Mouse (Mus musculus) fat pad, adult 2 months (tissue): ENCODE results near the gene Glmp.
"Not testable (repeated sequence)": the region's sequence is repeated elsewhere in the genome, so short reads cannot be mapped to it uniquely, and the experiment has no call there.

Experiments
- DNase-seq: peaks from one replicate; pipeline ENCODE4 v3.0.0-alpha.2; 2011; ENCODE audit warnings: low read depth, low spot score; ENCODE audit errors: extremely low read depth

Gene Glmp

GRCm38 (mm10) chr3:88324951-88325405 lies at the start of gene Glmp:
Gene Glmp, plus strand, starts transcription at chr3:88325023.
- DNase-seq: no peak

GRCm38 (mm10) chr3:88276121-88276520 lies 48.7 kb upstream of the Glmp start:
- no peak for DNase-seq

DNA sequence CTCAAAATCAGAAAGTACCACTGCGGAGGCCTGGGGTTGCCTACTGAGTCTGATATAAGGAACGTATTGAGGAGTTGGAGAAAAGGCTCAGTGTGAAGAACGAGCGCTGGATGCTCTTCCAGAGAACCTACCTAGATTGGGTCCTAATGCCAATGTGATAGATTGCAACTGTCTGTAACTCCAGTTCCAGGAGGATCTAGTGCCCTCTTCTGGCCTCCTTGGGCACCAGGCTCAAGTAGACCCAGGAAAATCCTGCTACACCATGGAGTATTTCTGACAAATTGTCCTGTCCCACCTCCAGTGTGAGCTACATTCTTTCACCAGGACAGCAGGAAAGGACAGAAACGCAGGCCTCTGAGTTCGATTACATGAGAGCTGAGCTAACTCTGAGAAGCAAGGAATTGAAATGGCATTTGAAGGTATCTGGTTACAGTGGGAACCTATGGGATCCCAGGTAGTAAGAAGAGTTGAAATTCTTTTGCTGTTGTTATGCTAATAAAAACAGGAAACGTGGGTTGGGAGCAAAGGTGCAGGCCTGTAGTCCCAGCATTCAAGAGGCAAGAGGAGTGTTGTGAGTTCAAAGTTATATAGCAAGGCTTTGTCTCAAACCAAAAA lies 48.2 kb upstream of the Glmp start:
- DNase-seq: no peak

DNA sequence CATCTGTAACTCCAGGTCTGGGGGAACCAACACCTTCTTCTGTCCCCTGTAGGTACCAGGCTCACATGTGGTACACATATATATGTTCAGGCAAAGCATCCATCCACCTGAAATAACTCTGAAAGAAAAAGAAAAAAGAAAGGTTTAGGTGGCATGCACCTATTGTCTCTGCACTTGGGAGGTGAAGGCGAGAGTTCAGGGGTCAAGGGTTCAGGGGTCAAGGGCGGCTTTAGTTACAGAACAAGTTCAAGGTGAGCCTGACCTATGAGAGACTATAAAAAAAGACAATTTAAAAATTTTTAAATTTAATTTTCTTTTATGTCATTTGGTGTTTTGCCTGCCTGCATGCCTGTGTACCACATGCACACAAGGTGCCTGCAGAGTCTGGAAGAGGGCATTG lies 44.8 kb upstream of the Glmp start:
- no peak for DNase-seq

DNA sequence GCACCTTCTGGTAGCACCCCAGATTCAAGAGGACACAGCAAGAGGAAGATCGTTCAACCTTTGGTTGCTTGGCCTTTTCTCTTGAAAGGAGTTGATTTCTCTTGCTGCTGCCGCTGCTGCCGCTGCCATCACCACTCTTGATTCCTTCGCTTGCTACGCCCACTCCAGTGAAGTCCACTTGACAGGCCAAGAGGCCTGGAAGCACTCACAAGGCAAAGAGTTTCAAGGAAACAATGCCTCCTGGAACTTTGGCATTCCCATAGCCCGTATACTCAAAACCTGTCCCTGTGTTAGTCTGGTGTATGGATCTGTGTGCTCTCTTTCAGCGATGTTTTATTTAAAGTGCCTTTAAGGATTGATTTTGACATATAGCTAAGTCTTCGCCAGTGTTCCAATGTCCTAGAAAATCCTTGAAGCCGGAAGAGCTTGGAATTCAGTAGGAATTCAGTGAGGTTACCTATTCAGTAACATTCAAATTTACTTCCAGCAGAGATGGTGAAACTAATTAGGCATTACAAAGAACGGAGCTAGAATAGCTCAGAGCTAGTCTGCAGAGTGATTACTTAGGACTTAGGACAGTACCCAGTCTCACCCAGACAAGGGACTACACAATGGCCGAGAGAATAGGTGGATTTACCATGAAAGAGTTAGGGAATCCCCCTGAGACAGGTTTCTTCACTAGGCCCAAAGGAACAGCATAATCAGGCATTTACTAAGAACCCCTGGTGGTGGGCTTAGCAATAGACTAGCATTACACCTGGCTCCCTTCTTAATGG lies 43.5 kb upstream of the Glmp start:
- DNase-seq: not testable (repeated sequence)

DNA sequence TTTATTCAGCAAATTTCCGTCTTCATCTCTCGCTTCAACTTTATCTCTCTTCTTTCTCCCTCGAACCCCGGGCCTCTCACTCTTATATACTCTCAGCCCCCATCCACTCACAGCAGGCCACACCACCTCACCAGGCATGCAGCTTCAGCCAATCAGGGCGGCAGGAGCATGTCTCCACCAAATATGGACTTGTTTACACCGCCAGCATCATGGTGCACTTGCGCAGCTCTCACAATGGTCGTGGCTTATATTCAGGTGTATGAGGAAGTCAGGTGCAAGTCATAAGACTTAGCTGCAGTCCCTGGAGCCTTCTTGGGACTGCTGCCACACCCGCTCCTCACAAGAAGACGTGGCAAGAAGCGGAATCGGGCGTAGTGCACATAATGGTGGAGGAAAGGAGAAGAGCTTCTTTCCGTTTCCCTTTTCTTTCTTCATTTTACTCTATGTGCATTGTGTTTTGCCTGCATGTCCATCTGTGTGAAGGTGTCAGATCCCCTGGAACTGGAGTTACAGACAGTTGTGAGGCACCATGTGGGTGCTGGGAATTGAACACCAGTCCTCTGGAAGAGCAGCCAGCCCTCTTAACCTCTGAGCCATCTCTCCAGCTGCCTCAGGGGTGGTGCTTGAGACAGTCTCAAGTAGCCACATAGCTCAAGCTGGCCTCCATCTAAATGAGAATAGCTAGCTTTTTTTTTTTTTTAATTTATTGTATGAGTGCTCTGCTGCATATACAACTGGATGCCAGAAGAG lies 39.8 kb upstream of the Glmp start:
- DNase-seq: not testable (repeated sequence)

DNA sequence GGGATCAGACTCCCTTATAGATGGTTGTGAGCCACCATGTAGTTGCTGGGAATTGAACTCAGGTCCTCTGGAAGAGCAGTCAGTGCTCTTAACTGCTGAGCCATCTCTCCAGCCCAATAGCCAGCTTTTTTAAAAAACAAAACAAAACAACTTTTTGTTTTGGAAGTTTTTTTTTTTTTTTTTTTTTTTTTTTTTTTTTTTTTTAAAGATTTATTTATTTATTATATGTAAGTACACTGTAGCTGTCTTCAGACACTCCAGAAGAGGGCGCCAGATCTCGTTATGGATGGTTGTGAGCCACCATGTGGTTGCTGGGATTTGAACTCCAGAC lies 39.3 kb upstream of the Glmp start:
- DNase-seq: not testable (repeated sequence)

DNA sequence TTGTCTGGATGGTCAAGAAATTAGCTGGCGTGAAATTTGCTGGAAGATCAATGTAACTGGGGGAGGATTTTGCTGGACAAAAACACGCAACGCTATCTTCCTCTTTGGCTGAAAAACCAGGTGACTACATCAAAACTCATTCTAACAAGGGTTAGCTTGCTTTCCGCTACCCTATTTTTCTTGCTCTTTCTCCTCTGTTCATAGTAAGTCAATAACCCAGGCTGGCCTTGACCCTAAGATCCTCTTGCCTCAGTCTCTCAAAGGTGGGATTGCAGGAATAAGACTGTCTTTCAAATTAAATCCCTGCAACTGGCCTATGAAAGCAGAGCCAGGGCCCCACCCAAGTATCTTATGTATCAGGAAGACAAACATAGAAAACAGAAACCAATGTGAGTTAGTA lies 37.7 kb upstream of the Glmp start, which contains the start of gene Gm38392:
Gene Gm38392 (minus strand): TSS at position 101 of the 400 bp plus-strand sequence.
- DNase-seq: no peak

DNA sequence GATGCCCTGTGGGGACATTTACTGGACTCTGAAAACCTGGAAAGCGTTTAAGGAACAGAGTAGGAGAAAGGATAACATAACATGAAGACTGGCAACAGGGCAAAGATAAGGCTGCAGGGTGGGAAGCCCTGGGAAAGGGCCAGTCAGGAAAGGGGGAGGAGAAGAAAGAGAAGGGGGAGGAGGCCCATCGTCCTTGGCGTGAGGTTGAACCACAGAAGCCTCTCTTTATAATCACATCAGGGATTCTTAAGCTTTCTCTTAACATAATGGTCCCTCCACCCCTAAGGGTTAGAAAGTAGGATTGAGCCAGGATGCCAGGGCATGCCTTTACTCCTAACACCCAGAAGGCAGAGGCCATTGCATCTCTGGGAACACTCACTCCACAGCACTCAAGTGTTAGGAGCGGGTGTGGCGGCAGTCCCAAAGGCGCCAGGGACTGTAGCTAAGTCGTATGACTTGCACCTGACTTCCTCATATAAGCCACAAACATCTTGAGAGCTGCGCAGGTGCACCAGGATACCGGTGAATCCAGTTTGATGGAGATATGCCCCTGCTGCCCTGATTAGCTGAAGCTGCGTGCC lies 36.6 kb upstream of the Glmp start:
- not testable (repeated sequence) for DNase-seq

GRCm38 (mm10) chr3:88291970-88292369 lies 32.9 kb upstream of the Glmp start:
- no peak for DNase-seq

DNA sequence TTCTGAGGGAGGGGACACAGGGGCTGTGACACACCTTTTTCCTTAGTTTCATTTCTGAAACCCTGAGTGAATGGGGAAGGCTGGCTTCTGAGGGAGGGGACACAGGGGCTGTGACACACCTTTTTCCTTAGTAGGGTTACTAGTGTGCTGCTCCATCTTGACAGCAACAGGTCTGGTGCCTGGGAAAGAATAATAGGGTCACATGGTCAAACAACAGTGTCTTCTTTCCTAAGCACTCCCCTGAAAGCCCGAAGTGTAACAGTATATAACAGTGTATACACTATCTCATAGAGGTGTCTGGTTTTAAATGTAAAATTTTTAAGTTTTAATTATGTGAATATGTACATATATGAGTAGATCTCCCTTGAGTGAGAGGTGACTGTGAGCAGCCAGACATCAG lies 29.6 kb upstream of the Glmp start:
- DNase-seq: not testable (repeated sequence)

DNA sequence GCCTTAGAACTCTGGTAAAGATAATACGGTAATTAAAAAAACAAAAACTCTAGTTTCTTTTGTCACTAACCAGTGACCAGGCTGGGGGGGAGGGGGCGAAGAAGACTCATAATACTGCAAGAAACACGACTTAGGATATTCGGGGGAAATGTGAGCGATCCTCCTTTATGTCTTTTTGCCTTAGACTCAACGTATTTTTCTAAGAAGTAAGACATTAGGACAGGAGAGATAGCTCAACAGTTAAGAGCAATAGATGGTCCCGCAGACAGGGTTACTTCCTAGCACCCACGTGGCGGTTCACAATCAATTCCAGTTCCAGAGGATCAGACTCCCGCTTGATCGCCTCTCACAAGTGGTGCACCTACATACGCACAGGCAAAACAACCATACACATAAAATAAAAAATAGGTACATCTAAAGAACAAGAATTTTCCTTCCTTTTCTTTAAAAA lies 28.7 kb upstream of the Glmp start:
- no peak for DNase-seq

GRCm38 (mm10) chr3:88296561-88297318 lies 28.1 kb upstream of the Glmp start, which contains the start of the genes Tsacc and Cct3:
Gene Tsacc, minus strand, starts transcription at chr3:88296999.
Gene Cct3, plus strand, starts transcription at chr3:88297116.
- DNase-seq: peak; percentile 97

DNA sequence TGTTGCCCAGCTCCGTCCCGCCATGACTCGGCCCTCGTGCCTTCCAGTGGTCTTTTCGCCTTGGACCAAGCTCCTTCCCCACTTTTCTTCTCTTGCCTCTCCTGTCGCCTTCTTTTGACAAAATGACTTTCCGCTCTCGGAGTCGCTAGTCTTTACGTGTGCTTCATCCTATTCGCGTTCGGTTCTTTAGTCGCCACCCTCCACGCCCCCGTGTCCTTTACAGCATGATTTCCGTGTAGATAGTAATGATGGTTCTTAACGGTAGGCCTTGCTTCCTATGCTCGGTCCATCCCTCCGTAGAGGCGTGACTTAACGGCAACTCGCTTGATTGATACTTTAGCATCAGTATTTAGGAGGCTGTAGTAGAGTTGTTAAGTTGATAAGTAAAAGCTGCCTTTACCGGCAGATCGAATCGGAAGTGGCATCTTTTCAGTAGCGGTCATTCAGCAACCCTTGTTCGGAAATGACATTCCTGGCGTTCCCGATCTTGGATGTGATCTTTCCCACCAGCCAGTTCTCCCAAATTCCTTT lies 27.4 kb upstream of the Glmp start:
- no peak for DNase-seq

- DNase-seq: no peak
These were observed 25.7 kb upstream of the Glmp start for GRCm38 (mm10) chr3:88299172-88299571.

DNA sequence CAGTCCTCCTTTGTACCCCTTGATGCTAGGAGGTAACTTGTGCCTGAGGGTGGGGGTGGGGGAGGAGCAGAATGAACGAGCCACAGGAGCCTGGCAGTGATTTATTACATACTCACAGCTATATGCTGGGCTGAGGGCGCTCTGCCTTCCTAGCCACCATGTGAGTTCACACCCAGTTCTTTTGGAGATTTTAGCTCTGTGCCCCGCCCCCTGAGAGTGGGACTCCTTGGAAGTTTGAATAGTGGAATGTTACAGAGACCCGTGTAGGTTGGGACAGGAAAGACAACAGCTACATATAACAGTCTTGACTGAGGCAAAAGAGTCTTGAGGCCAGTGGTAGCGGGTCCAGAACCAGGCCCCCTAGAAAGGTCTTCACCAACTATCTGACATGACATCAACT lies 4.1 kb downstream of the Glmp start:
- no peak for DNase-seq

- no peak for DNase-seq
These were observed 6.5 kb downstream of the Glmp start for GRCm38 (mm10) chr3:88331282-88331681.

DNA sequence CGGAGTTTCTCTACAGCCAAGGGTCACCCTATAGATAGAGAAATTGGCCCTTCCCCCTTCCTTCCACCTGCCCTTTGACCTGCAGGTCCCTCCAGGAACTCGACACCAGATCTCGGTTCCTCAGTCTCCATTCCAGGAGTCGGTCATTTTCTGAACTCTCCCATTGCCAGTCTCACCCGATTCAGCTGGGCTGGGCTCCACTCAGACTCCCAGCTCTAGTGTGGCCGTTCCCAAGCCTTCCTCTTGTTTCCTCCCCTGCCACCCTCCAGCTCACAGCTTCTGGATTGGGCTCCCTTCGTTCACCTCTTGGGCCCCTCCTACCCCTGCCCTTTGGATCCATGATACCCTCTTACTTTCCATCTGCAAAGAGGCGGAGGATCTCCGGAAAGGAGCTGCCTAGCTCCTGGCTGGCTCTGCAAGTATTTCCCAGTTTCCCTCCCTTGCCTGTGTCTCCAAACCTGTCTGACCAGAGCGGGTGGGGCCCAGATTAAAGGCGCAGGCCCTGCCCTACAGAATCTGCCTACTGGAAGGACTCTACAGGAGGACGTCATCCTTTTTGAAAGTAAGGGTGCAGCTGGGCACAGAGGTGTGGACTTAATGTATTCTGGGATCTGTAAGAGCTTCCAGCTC lies 9.3 kb downstream of the Glmp start:
- DNase-seq: no peak

DNA sequence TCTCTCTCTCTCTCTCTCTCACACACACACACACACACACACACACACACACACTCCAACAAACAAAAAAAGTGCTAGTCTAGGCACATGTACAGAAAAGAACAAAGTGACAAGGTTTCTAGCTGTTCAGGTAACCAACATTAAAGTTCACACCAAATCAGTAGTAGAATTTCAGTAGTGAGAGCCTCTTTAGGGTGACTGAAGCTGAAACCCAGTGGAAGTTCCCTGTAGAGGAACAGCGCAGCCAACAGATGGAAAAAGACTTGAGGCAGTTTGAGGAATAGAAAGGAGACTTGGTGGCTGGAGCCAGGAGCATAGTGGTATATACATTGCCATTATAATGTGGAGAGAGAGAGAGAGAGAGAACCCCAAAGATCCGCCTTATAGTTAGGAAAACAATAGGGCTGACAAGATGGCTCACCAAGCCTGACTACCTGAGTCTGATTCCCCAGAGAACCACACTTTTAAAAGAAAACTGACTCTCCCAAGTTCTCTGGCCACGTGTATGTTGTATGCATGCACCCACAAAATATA lies 10.1 kb downstream of the Glmp start:
- no peak for DNase-seq
